8 mouse cellular contexts compared by ENCODE assay signal in the genomic region with DNA sequence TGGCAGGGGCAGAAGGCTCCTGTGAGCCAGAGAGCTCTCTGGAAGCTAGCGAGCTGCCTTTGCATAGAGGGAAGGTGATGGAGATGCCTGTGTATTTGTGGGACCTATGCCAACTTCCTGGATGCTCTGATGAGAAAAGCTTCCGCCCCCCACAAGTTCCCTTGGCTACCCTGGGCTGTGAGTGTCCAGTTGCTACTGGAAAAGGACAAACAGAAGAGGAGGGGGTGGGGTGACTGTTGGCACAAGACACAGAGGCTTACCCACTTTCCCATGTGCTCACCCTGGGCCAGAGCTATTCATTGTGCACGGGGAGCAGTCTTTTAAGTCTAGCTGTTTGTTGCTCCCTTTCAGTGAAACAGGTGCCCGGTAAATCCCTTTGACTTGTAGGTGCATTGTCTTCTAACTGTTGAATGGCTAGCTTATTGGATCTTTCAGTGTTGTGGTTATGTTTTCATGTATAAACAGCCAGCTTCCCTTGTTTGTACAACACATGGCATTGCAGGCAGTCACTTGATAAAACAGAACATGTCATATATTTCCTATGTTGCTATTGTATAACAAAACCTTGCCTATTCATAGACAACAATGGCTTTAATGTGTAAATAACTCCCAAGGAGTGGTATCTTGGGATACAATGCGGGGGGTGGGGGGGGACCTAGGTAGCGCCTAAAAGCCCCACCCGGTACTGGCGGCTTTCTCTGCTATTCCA. TPM values are rescaled to one million over a fixed set of nuclear protein-coding genes. Genes with fewer than 3 reads are reported as not detected.
DNase-seq lines count a peak whose midpoint lies in the region; ATAC-seq and TF ChIP-seq lines count a peak whose summit lies in the region.
"Had no signal": no experiment of that assay in that cellular context is flagged by ENCODE, and none has a peak within 500 bp of the region (broad histone marks: within the 10 kb centered on the region; RNA-seq: fewer than 3 reads in every experiment).

No protein-coding gene starts in this region.

- H3K27ac ChIP-seq in liver, embryonic 13.5 days = no peak overlapping the region
- no peak overlapping the region for H3K27ac ChIP-seq in forebrain, embryonic 10.5 days
- no peak overlapping the region for H3K27ac ChIP-seq in limb, embryonic 14.5 days (replicated peaks; ENCODE audit: low read depth, low read length)
- no peak overlapping the region for H3K27ac ChIP-seq in stomach, embryonic 14.5 days (ENCODE audit: low read length)

- H3K36me3 ChIP-seq in liver, embryonic 13.5 days = no peaks in the 10 kb centered on the region
- no peaks in the 10 kb centered on the region for H3K36me3 ChIP-seq in forebrain, embryonic 10.5 days (replicated peaks)
- no peaks in the 10 kb centered on the region for H3K36me3 ChIP-seq in limb, embryonic 14.5 days (ENCODE audit: control insufficient read depth, insufficient read depth, low read length)
- H3K36me3 ChIP-seq in stomach, embryonic 14.5 days (ENCODE audit: control insufficient read depth, insufficient read depth, low read length) = no peaks in the 10 kb centered on the region

- H3K4me1 ChIP-seq in liver, embryonic 13.5 days (replicated peaks) = peaks cover 11% of the 10 kb centered on the region; the same call in 1 of the 2 replicates
- H3K4me1 ChIP-seq in forebrain, embryonic 10.5 days = peaks cover 25% of the 10 kb centered on the region
- H3K4me1 ChIP-seq in limb, embryonic 14.5 days (ENCODE audit: control insufficient read depth, insufficient read depth, low read length) = no peaks in the 10 kb centered on the region; the same call in 1 of the 2 replicates
- peaks cover 12% of the 10 kb centered on the region; the same call in 1 of the 2 replicates for H3K4me1 ChIP-seq in stomach, embryonic 14.5 days (ENCODE audit: control insufficient read depth, insufficient read depth, low read length)

- whole genome bisulfite sequencing in liver, embryonic 13.5 days (ENCODE audit: insufficient replicate concordance) = 29% methylated on average over 8 of the region's 8 CpGs
- 17% methylated on average over 8 of the region's 8 CpGs for WGBS in forebrain, embryonic 10.5 days
- 35% methylated on average over 8 of the region's 8 CpGs for WGBS in limb, embryonic 14.5 days
- 30% methylated on average over 8 of the region's 8 CpGs for WGBS in stomach, embryonic 14.5 days

- H3K9me3 ChIP-seq in liver, embryonic 13.5 days (replicated peaks) = no peaks in the 10 kb centered on the region
- H3K9me3 ChIP-seq in forebrain, embryonic 10.5 days = no peaks in the 10 kb centered on the region
- H3K9me3 ChIP-seq in limb, embryonic 14.5 days (ENCODE audit: control insufficient read depth, low read length) = no peaks in the 10 kb centered on the region
- no peaks in the 10 kb centered on the region for H3K9me3 ChIP-seq in stomach, embryonic 14.5 days (ENCODE audit: control insufficient read depth, low read depth, low read length)

- ATAC-seq in liver, embryonic 13.5 days (ENCODE audit: low read depth) = no peak
- no peak for ATAC-seq in limb, embryonic 14.5 days (ENCODE audit: low FRiP score, low read depth)
- no peak for ATAC-seq in stomach, embryonic 14.5 days (ENCODE audit: insufficient number of reproducible peaks, insufficient read depth, low FRiP score, low read depth)

- H3K27me3 ChIP-seq in liver, embryonic 13.5 days = peaks cover 53% of the 10 kb centered on the region
- peaks cover 66% of the 10 kb centered on the region for H3K27me3 ChIP-seq in forebrain, embryonic 10.5 days (ENCODE audit: poor library complexity, severe bottlenecking)
- H3K27me3 ChIP-seq in limb, embryonic 14.5 days (ENCODE audit: control insufficient read depth, insufficient read depth, low read length) = peaks cover 39% of the 10 kb centered on the region
- H3K27me3 ChIP-seq in stomach, embryonic 14.5 days (ENCODE audit: control insufficient read depth, insufficient read depth, low read length) = peaks cover 27% of the 10 kb centered on the region

- no peak overlapping the region for H3K9ac ChIP-seq in liver, embryonic 13.5 days
- H3K9ac ChIP-seq in limb, embryonic 14.5 days (ENCODE audit: low read depth, low read length, severe bottlenecking) = no peak overlapping the region
- H3K9ac ChIP-seq in stomach, embryonic 14.5 days (replicated peaks; ENCODE audit: low read depth, low read length) = no peak overlapping the region

- H3K4me2 ChIP-seq in liver, embryonic 13.5 days = peak overlapping the region; percentile 62; the same call in 1 of the 2 replicates
- H3K4me2 ChIP-seq in limb, embryonic 14.5 days (replicated peaks; ENCODE audit: low read depth, low read length, severe bottlenecking) = peak overlapping the region; percentile 99
- H3K4me2 ChIP-seq in stomach, embryonic 14.5 days (replicated peaks; ENCODE audit: low read depth, low read length) = peak overlapping the region; percentile 100

- no peak for TF ChIP-seq POLR2A in limb, embryonic 14.5 days (IDR thresholded peaks at IDR 0.05; ENCODE audit: borderline replicate concordance, extremely low read depth, insufficient read depth, insufficient read length)

- DNase-seq in liver, embryonic 13.5 days = no peak
- no peak for DNase-seq in liver
- DNase-seq in forebrain, embryonic 10.5 days (ENCODE audit: extremely low spot score, low spot score) = no peak
- DNase-seq in limb, embryonic 14.5 days (ENCODE audit: low spot score) = no peak
- DNase-seq in urinary bladder, adult 18-20 months (ENCODE audit: low spot score in 2 of 2) = no peak
- no peak for DNase-seq in thymus, adult 18-20 months

- H3K4me3 ChIP-seq in liver, embryonic 13.5 days (replicated peaks) = no peak overlapping the region
- H3K4me3 ChIP-seq in forebrain, embryonic 10.5 days = peak overlapping the region; percentile 64
- H3K4me3 ChIP-seq in limb, embryonic 14.5 days (replicated peaks; ENCODE audit: low read length) = peak overlapping the region; percentile 51
- H3K4me3 ChIP-seq in stomach, embryonic 14.5 days (ENCODE audit: low read depth, low read length) = peak overlapping the region; percentile 53; the same call in 1 of the 2 replicates

RNA-seq across cellular contexts. Expression of a gene that starts 2.6 kb away (rescaled TPM):
- 0.05 and 0.09 TPM in 2 replicates for polyA plus RNA-seq in liver, embryonic 13.5 days (2015; fragmentation: Nextera tagmentation; extraction: Ambion mirVana)
- polyA plus RNA-seq in forebrain, embryonic 10.5 days (2016; fragmentation: Nextera tagmentation; extraction: Ambion mirVana) = 0.19 and 0.30 TPM in 2 replicates
- polyA plus RNA-seq in limb, embryonic 14.5 days (2012; rRNA removed) = 1.0 and 1.2 TPM in 2 replicates
- 0.25 and 0.28 TPM in 2 replicates for polyA plus RNA-seq in limb, embryonic 14.5 days (2014; fragmentation: Nextera tagmentation; extraction: Ambion mirVana)
- 0.69 and 0.83 TPM in 2 replicates for polyA plus RNA-seq in stomach, embryonic 14.5 days (2014; fragmentation: Nextera tagmentation; extraction: Ambion mirVana)

RNA-seq across cellular contexts. Expression of a gene that starts 16.0 kb away (rescaled TPM):
- polyA plus RNA-seq in liver, embryonic 13.5 days (2015; fragmentation: Nextera tagmentation; extraction: Ambion mirVana) = 0.09 TPM in 1 of 2 replicates, not detected in the other
- polyA plus RNA-seq in forebrain, embryonic 10.5 days (2016; fragmentation: Nextera tagmentation; extraction: Ambion mirVana) = 0.35 and 0.66 TPM in 2 replicates
- polyA plus RNA-seq in limb, embryonic 14.5 days (2012; rRNA removed) = 1.7 and 2.3 TPM in 2 replicates
- 0.32 TPM in 1 of 2 replicates, not detected in the other for polyA plus RNA-seq in limb, embryonic 14.5 days (2014; fragmentation: Nextera tagmentation; extraction: Ambion mirVana)
- 0.24 and 0.88 TPM in 2 replicates for polyA plus RNA-seq in stomach, embryonic 14.5 days (2014; fragmentation: Nextera tagmentation; extraction: Ambion mirVana)
- polyA plus RNA-seq: liver, adult 2 months had no signal

RNA-seq across cellular contexts. Expression of a gene that starts 28.9 kb away (rescaled TPM):
- 56.6 and 62.3 TPM in 2 replicates for polyA plus RNA-seq in liver, embryonic 13.5 days (2015; fragmentation: Nextera tagmentation; extraction: Ambion mirVana)
- polyA plus RNA-seq in forebrain, embryonic 10.5 days (2016; fragmentation: Nextera tagmentation; extraction: Ambion mirVana) = 58.6 and 62.9 TPM in 2 replicates
- polyA plus RNA-seq in limb, embryonic 14.5 days (2012; rRNA removed) = 103 and 115 TPM in 2 replicates
- polyA plus RNA-seq in limb, embryonic 14.5 days (2014; fragmentation: Nextera tagmentation; extraction: Ambion mirVana) = 55.8 and 70.1 TPM in 2 replicates
- polyA plus RNA-seq in stomach, embryonic 14.5 days (2014; fragmentation: Nextera tagmentation; extraction: Ambion mirVana) = 63.5 and 77.2 TPM in 2 replicates

RNA-seq across cellular contexts. Expression of a gene that starts 57.1 kb away (rescaled TPM):
- polyA plus RNA-seq in liver, embryonic 13.5 days (2015; fragmentation: Nextera tagmentation; extraction: Ambion mirVana) = 125 and 127 TPM in 2 replicates
- 61.7 and 71.1 TPM in 2 replicates for polyA plus RNA-seq in forebrain, embryonic 10.5 days (2016; fragmentation: Nextera tagmentation; extraction: Ambion mirVana)
- 90.2 and 95.6 TPM in 2 replicates for polyA plus RNA-seq in limb, embryonic 14.5 days (2012; rRNA removed)
- polyA plus RNA-seq in limb, embryonic 14.5 days (2014; fragmentation: Nextera tagmentation; extraction: Ambion mirVana) = 175 and 184 TPM in 2 replicates
- polyA plus RNA-seq in stomach, embryonic 14.5 days (2014; fragmentation: Nextera tagmentation; extraction: Ambion mirVana) = 182 and 183 TPM in 2 replicates
